Mouse (Mus musculus) embryonic facial prominence, embryonic 14.5 days (tissue): ENCODE measurements around the gene Usp51. TPM values are rescaled to one million over a fixed set of nuclear protein-coding genes. Genes with fewer than 3 reads are reported as not detected.

Source experiments
- polyA plus RNA-seq: library from polyadenylated mRNA; unstranded; fragments of >200 nt; fragmentation: Nextera tagmentation; extraction: Ambion mirVana; gene quantifications from 2 replicates; pipeline ENCODE4 v1.2.1, GENCODE M21; 2014

Gene Usp51
- polyA plus RNA-seq, 1 experiment from 2014 or later = 1.1 TPM

Other genes starting within 250 kb of the Usp51 start
- gene Shroom2, start 237.0 kb upstream of the Usp51 start, polyA plus RNA-seq = 7.6 and 9.5 TPM in 2 replicates
- gene Gpr143, start 224.5 kb upstream of the Usp51 start, polyA plus RNA-seq = 0.42 and 0.69 TPM in 2 replicates
- 53.6 and 56.1 TPM in 2 replicates for gene Mageh1, start 31.1 kb downstream of the Usp51 start, polyA plus RNA-seq
- not detected in 2 replicates for gene Foxr2, start 112.3 kb downstream of the Usp51 start, polyA plus RNA-seq
- 1.4 and 2.0 TPM in 2 replicates for gene Rragb, start 133.5 kb downstream of the Usp51 start, polyA plus RNA-seq
- gene Klf8, start 231.0 kb downstream of the Usp51 start, polyA plus RNA-seq = 1.6 and 2.8 TPM in 2 replicates